In genomic region chr6:134885515-134885914, GRCm38 (mm10) we compare ENCODE assay signal across 17 mouse cellular contexts. TPM values are rescaled to one million over a fixed set of nuclear protein-coding genes. Genes with fewer than 3 reads are reported as not detected.
DNase-seq lines count a peak whose midpoint lies in the region; ATAC-seq lines count a peak whose summit lies in the region.
"Had no signal": no experiment of that assay in that cellular context is flagged by ENCODE, and none has a peak within 500 bp of the region (broad histone marks: within the 10 kb centered on the region; RNA-seq: fewer than 3 reads in every experiment).

No protein-coding gene starts in this region.

- peaks cover 19% of the 10 kb centered on the region for H3K36me3 ChIP-seq in forebrain, embryonic 12.5 days (replicated peaks)
- peaks cover 17% of the 10 kb centered on the region for H3K36me3 ChIP-seq in forebrain, embryonic 13.5 days (ENCODE audit: poor library complexity, severe bottlenecking)
- no peaks in the 10 kb centered on the region for H3K36me3 ChIP-seq in hindbrain, embryonic 15.5 days
- H3K36me3 ChIP-seq in midbrain, embryonic 15.5 days (replicated peaks): 0 out of 2 replicates have a peak, but pooled peaks cover 2% of the 10 kb centered on the region
- H3K36me3 ChIP-seq: embryonic facial prominence, embryonic 15.5 days; limb, embryonic 12.5 days; liver, embryonic 15.5 days had no signal

- 86% methylated on average over 2 of the region's 2 CpGs for WGBS in forebrain, embryonic 12.5 days
- WGBS in forebrain, embryonic 13.5 days: 88% methylated on average over 2 of the region's 2 CpGs
- 94% methylated on average over 2 of the region's 2 CpGs for whole genome bisulfite sequencing in hindbrain, embryonic 15.5 days
- 87% methylated on average over 2 of the region's 2 CpGs for WGBS in midbrain, embryonic 15.5 days

- no peaks in the 10 kb centered on the region for H3K27me3 ChIP-seq in forebrain, embryonic 12.5 days
- no peaks in the 10 kb centered on the region for H3K27me3 ChIP-seq in forebrain, embryonic 13.5 days
- H3K27me3 ChIP-seq in hindbrain, embryonic 15.5 days: no peaks in the 10 kb centered on the region
- no peaks in the 10 kb centered on the region for H3K27me3 ChIP-seq in midbrain, embryonic 15.5 days (replicated peaks)
- H3K27me3 ChIP-seq: embryonic facial prominence, embryonic 15.5 days; limb, embryonic 12.5 days; stomach, embryonic 15.5 days had no signal

- no peak overlapping the region for H3K9ac ChIP-seq in forebrain, embryonic 12.5 days
- 0 out of 2 replicates have a peak overlapping the region, but pooled peaks have one; percentile 79 for H3K9ac ChIP-seq in forebrain, embryonic 13.5 days
- H3K9ac ChIP-seq in hindbrain, embryonic 15.5 days: 0 out of 2 replicates have a peak overlapping the region, but pooled peaks have one; percentile 28
- H3K9ac ChIP-seq in midbrain, embryonic 15.5 days: no peak overlapping the region
- H3K9ac ChIP-seq: embryonic facial prominence, embryonic 15.5 days; limb, embryonic 12.5 days; liver, embryonic 15.5 days; stomach, embryonic 15.5 days had no signal

- H3K4me1 ChIP-seq in forebrain, embryonic 12.5 days: peaks cover 56% of the 10 kb centered on the region
- peaks cover 65% of the 10 kb centered on the region for H3K4me1 ChIP-seq in forebrain, embryonic 13.5 days
- peaks cover 58% of the 10 kb centered on the region for H3K4me1 ChIP-seq in hindbrain, embryonic 15.5 days (replicated peaks)
- peaks cover 52% of the 10 kb centered on the region for H3K4me1 ChIP-seq in midbrain, embryonic 15.5 days
- H3K4me1 ChIP-seq: liver, embryonic 15.5 days; stomach, embryonic 15.5 days had no signal

- no peaks in the 10 kb centered on the region for H3K9me3 ChIP-seq in forebrain, embryonic 12.5 days
- no peaks in the 10 kb centered on the region for H3K9me3 ChIP-seq in forebrain, embryonic 13.5 days (replicated peaks)
- no peaks in the 10 kb centered on the region for H3K9me3 ChIP-seq in hindbrain, embryonic 15.5 days
- no peaks in the 10 kb centered on the region for H3K9me3 ChIP-seq in midbrain, embryonic 15.5 days
- H3K9me3 ChIP-seq: embryonic facial prominence, embryonic 15.5 days; limb, embryonic 12.5 days; liver, embryonic 15.5 days; stomach, embryonic 15.5 days had no signal

- no peak for DNase-seq in liver
- no peak for DNase-seq in gastrocnemius, postnatal 25 days
- no peak for DNase-seq in left cerebral cortex, postnatal 10 days (ENCODE audit: extremely low spot score in 1 of 2, low spot score in 2 of 2)
- DNase-seq: adrenal gland, postnatal 36 days; heart, adult 2 months; kidney, adult 2 months; kidney, postnatal 36 days; right cerebral cortex, postnatal 14 days had no signal

- peak overlapping the region; percentile 51 for H3K4me3 ChIP-seq in forebrain, embryonic 12.5 days (replicated peaks)
- H3K4me3 ChIP-seq in forebrain, embryonic 13.5 days: peak overlapping the region; percentile 61
- H3K4me3 ChIP-seq in hindbrain, embryonic 15.5 days: peak overlapping the region; percentile 66
- H3K4me3 ChIP-seq in midbrain, embryonic 15.5 days: peak overlapping the region; percentile 49
- H3K4me3 ChIP-seq: embryonic facial prominence, embryonic 15.5 days; heart, adult 2 months; limb, embryonic 12.5 days; liver, embryonic 15.5 days; stomach, embryonic 15.5 days had no signal

- H3K4me2 ChIP-seq in forebrain, embryonic 12.5 days: peak overlapping the region; percentile 67
- peak overlapping the region; percentile 73 for H3K4me2 ChIP-seq in forebrain, embryonic 13.5 days
- peak overlapping the region; percentile 59 for H3K4me2 ChIP-seq in hindbrain, embryonic 15.5 days
- peak overlapping the region; percentile 55 for H3K4me2 ChIP-seq in midbrain, embryonic 15.5 days
- H3K4me2 ChIP-seq: embryonic facial prominence, embryonic 15.5 days; limb, embryonic 12.5 days; liver, embryonic 15.5 days; stomach, embryonic 15.5 days had no signal

- no peak for ATAC-seq in forebrain, embryonic 12.5 days (ENCODE audit: low FRiP score)
- ATAC-seq in forebrain, embryonic 13.5 days: no peak
- no peak for ATAC-seq in hindbrain, embryonic 15.5 days (ENCODE audit: low FRiP score, low read depth)
- no peak for ATAC-seq in midbrain, embryonic 15.5 days (replicated peaks)
- ATAC-seq: lung, postnatal 0 days had no signal

- H3K27ac ChIP-seq in forebrain, embryonic 12.5 days: no peak overlapping the region
- H3K27ac ChIP-seq in forebrain, embryonic 13.5 days: no peak overlapping the region
- H3K27ac ChIP-seq in hindbrain, embryonic 15.5 days (replicated peaks): no peak overlapping the region
- no peak overlapping the region for H3K27ac ChIP-seq in midbrain, embryonic 15.5 days
- H3K27ac ChIP-seq: embryonic facial prominence, embryonic 15.5 days; heart, adult 2 months; limb, embryonic 12.5 days; liver, embryonic 15.5 days; stomach, embryonic 15.5 days had no signal

- intact Hi-C loops in left cerebral cortex, postnatal 10 days (cut with DNase I): loop anchor here (5.0 kb wide), 1 partner anchor 37 kb away; the partner anchor contains the start of gene Cdkn1b

RNA-seq across cellular contexts. Expression of gene Gpr19, which starts 12.9 kb away (rescaled TPM):
- 38.5 and 45.6 TPM in 2 replicates for polyA plus RNA-seq in forebrain, embryonic 12.5 days (2016; fragmentation: Nextera tagmentation; extraction: Ambion mirVana)
- polyA plus RNA-seq in forebrain, embryonic 13.5 days (2015; fragmentation: Nextera tagmentation; extraction: Ambion mirVana): 45.5 and 46.4 TPM in 2 replicates
- 34.3 and 34.5 TPM in 2 replicates for polyA plus RNA-seq in hindbrain, embryonic 15.5 days (2015; fragmentation: Nextera tagmentation; extraction: Ambion mirVana)
- 40.1 and 44.0 TPM in 2 replicates for polyA plus RNA-seq in midbrain, embryonic 15.5 days (2015; fragmentation: Nextera tagmentation; extraction: Ambion mirVana)
- 1 to 10 TPM; 3.2 to 4.0 TPM for total RNA-seq in gastrocnemius, postnatal 25 days (2021)
- total RNA-seq in left cerebral cortex, postnatal 10 days (2021): 10 to 100 TPM; 23.4 to 26.0 TPM

RNA-seq across cellular contexts. Expression of gene Cdkn1b, which starts 34.7 kb away (rescaled TPM):
- 36.4 and 40.5 TPM in 2 replicates for polyA plus RNA-seq in forebrain, embryonic 12.5 days (2016; fragmentation: Nextera tagmentation; extraction: Ambion mirVana)
- 48.8 and 58.5 TPM in 2 replicates for polyA plus RNA-seq in forebrain, embryonic 13.5 days (2015; fragmentation: Nextera tagmentation; extraction: Ambion mirVana)
- polyA plus RNA-seq in hindbrain, embryonic 15.5 days (2015; fragmentation: Nextera tagmentation; extraction: Ambion mirVana): 17.0 and 21.8 TPM in 2 replicates
- polyA plus RNA-seq in midbrain, embryonic 15.5 days (2015; fragmentation: Nextera tagmentation; extraction: Ambion mirVana): 24.4 and 25.3 TPM in 2 replicates
- total RNA-seq in gastrocnemius, postnatal 25 days (2021): 10 to 100 TPM; 33.9 to 34.0 TPM
- 10 to 100 TPM; 45.0 to 46.9 TPM for total RNA-seq in left cerebral cortex, postnatal 10 days (2021)

RNA-seq across cellular contexts. Expression of gene Crebl2, which starts 55.6 kb away (rescaled TPM):
- polyA plus RNA-seq in forebrain, embryonic 12.5 days (2016; fragmentation: Nextera tagmentation; extraction: Ambion mirVana): 1.7 and 1.8 TPM in 2 replicates
- 2.5 and 2.6 TPM in 2 replicates for polyA plus RNA-seq in forebrain, embryonic 13.5 days (2015; fragmentation: Nextera tagmentation; extraction: Ambion mirVana)
- polyA plus RNA-seq in hindbrain, embryonic 15.5 days (2015; fragmentation: Nextera tagmentation; extraction: Ambion mirVana): 3.4 and 4.2 TPM in 2 replicates
- polyA plus RNA-seq in midbrain, embryonic 15.5 days (2015; fragmentation: Nextera tagmentation; extraction: Ambion mirVana): 4.6 and 5.6 TPM in 2 replicates
- 1 to 10 TPM; 7.2 to 7.6 TPM for total RNA-seq in gastrocnemius, postnatal 25 days (2021)
- 1 to 10 TPM; 8.6 to 9.5 TPM for total RNA-seq in left cerebral cortex, postnatal 10 days (2021)

Comparison
In these comparisons a context has a peak if more than half of its experiments do, and no peak if none do; other contexts are left out.
1. H3K9ac ChIP-seq: peak in forebrain, embryonic 13.5 days (single experiment) and hindbrain, embryonic 15.5 days (single experiment); none in forebrain, embryonic 12.5 days (single experiment) and midbrain, embryonic 15.5 days (single experiment).
2. Peak in every context shown above with its lines, with median percentiles within 50 percentile points of each other: H3K4me2 ChIP-seq and H3K4me3 ChIP-seq.